Mouse (Mus musculus) kidney, adult 2 months (tissue): ENCODE results near the gene Cfap74.

Experiments
- CTCF ChIP-seq: fragments of 200-500 bp; conservative IDR thresholded peaks from 2 replicates; pipeline ENCODE4 v1.5.1; 2011; ENCODE audit warnings: low read depth, mild to moderate bottlenecking, control low read depth, low read length, moderate library complexity, mixed read lengths; ENCODE audit not compliant: insufficient read depth, insufficient read length
- POLR2A ChIP-seq: fragments of 200-500 bp; IDR thresholded peaks from one replicate; pipeline ENCODE4 v1.6.1; 2011; ENCODE audit warnings: low read depth, low read length, control low read depth

DNA sequence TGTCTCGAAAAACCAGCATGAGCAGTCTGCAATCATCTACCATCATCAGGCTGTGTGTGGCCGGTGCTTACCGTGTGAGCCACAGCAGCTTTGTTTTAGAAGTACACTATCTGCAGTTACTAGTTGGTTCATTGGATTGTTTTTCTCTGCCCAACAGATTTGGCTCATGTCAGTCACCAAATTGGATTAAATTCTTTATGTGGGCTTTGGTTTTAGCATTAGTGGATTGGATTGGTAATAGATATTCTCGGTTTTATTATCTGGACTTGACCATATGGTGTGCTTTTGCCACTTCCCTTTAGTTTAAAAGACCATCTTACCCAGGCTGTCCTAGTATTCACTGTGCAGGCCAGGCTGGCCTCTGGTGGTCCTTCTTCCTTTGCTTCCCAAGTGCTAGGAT is 85.9 kb downstream of the Cfap74 start:
- TF ChIP-seq POLR2A = no peak
- TF ChIP-seq CTCF = no peak
